Mouse (Mus musculus) lung, adult 18-20 months (tissue): ENCODE results near the gene Tmem237.
A peak's percentile ranks its signal among the peaks of the same experiment; 100 is the strongest.

Experiments
- DNase-seq, 2 experiments: peaks; one replicate each; pipeline ENCODE4 v3.0.0; 2022; ENCODE audit warnings: mixed read lengths in 2 of 2

Gene Tmem237

DNA sequence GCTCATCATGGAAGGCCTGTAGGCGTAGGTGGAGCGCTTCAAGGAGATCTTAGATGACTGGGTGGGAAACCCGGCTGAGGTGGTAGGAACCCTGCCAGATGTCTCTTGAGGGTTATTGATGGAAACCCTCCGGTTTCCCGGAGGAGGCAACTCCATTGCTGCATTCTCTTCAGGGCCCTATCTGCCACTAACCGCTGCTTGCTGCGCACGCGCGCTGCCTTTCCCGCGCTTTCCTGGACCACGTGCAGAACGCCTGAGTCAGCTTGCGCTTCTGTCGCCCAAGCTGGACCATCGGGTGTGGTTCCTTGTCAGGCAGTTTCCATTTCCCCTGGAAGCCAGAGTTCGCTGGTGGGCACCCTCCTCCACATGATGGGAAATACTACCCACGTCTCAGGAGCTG lies 25.5 kb downstream of the Tmem237 start, which contains the start of gene C2cd6:
C2cd6 (minus strand) TSS at position 196 of the 400 bp plus-strand sequence.
- no peak for DNase-seq

DNA sequence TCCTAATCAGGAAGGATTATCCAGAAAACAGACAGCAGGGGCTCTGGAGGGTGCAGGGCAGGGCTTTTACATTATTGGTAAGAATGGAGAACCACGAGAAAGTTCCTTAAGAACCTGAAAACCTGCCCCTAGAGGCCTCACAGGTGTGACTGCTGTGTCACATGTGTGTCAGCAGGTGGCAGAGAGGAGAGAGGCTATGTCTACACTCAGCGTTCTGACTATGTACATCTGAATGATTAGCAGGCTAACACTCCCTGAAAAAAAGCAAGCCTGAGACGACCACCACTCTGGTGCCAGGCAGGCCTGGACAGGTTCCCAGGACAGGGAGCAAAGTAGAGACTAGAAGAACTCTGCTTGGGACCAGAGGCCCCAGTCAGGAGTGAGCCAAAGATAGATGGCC lies 49.3 kb downstream of the Tmem237 start:
- DNase-seq = peak in 1 of 2 experiments; percentile 19

DNA sequence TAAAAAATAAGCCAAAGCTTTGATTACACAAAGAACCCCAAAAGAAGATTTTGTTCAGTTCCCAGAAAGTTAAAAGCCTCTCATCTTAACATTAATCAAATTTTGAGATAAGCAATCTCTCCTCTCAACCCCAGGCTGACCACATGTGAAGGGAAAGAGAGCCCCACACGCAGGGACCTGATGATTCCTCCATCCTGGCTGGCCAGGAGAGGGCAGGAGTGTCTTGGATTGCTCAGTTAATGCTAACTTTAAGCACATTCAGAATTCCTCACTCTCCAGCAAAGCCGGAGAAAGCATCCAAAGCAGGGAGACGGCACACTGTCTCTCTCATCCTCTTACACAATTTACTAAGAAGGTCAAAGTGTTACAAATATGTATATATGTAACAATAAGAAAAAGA lies 52.2 kb downstream of the Tmem237 start:
- DNase-seq = peak in 1 of 2 experiments; percentile 12

DNA sequence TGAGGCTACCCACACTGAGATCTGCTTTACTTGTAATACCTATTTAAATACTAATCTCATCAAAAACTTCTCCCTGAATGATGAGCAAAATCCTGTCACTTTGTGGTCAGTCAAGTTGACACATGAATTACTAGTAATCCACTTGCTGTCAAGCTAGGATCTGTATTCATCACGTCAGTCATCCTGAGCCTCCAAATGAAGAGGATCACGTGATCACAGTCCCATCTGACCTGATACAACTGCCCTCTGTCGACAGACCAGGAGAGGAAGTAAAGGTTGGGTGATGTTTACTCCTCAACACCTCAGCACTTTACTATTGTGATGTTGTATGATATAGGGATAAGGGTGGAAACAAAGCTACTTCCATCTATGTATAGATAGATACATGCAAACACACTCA lies 56.5 kb downstream of the Tmem237 start:
- DNase-seq = no peak

DNA sequence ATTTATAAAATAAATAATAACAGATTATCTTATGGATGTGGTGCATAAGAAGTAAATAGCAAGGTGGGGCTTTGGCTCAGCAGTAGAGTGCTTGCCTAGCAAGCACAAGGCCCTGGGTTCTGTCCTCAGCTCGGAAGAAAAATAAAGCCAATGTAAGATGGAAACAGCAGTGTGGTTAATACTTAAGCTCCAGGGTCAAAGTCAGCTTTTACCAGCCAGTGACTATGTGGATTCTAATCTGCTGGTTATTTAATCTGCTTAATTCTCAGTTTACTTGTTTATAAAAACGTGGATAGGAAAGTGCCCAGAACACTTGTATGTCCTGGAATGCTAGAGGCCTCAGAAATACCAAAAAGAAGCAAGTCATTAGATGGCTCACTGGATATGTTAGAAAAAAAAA lies 63.3 kb downstream of the Tmem237 start:
- DNase-seq = no peak

DNA sequence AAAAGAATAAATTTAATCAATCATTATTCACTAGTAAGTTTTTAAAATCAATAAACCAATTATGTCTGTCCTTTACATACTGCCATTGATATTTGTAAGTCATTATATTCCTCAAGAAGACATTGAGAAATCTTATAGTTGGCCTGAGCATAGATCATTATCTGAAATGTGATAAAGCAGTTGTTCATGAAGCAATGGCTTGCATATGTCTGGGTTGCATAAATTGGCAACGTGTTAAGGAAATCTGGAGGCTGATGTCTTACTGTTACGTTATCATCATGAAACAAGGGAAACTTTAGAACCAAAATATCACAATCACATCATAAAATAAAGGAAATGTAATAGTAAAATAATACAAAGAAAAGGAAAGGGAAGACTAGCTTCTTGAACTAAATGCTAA lies 68.9 kb downstream of the Tmem237 start:
- DNase-seq = no peak
